Mouse (Mus musculus): ENCODE measurements around the gene Tmem130. TPM values are rescaled to one million over a fixed set of nuclear protein-coding genes. Genes with fewer than 3 reads are reported as not detected.

Tmem130 gene
- total RNA-seq (2021) = under 1 TPM; 0.11 to 0.14 TPM

- intact Hi-C loops (cut with DNase I) = loop anchor here (10.0 kb wide), 1 partner anchor 203 kb away; the partner anchor contains the start of gene Smurf1
Measured at GRCm38 (mm10) chr5:144761161-144761868, at the start of gene Tmem130. Gene Tmem130, minus strand, starts transcription at chr5:144761818.

GRCm38 (mm10) chr5:144806931-144807330 is 45.3 kb upstream of the Tmem130 start:
- no peak for DNase-seq
- intact Hi-C loops (cut with DNase I) = no loop called here

More at GRCm38 (mm10) chr5:144761161-144761868, at the start of gene Tmem130:
- no peak for DNase-seq

GRCm38 (mm10) chr5:144804181-144804580 is 42.6 kb upstream of the Tmem130 start:
- intact Hi-C loops (cut with DNase I) = no loop called here
- peak in 1 of 2 experiments; percentile 25 for DNase-seq

GRCm38 (mm10) chr5:144803066-144803465 is 41.4 kb upstream of the Tmem130 start:
- intact Hi-C loops (cut with DNase I) = no loop called here
- no peak for DNase-seq

GRCm38 (mm10) chr5:144797116-144797515 is 35.5 kb upstream of the Tmem130 start:
- intact Hi-C loops (cut with DNase I) = no loop called here
- no peak for DNase-seq

- peak in 1 of 2 experiments; percentile 23 for DNase-seq
- intact Hi-C loops (cut with DNase I) = loop anchor here (5.0 kb wide), 2 partner anchors 83 to 193 kb away; no protein-coding TSS in a partner anchor
Measured at GRCm38 (mm10) chr5:144794687-144795086, 33.1 kb upstream of the Tmem130 start.

- intact Hi-C loops (cut with DNase I) = loop anchor here (5.0 kb wide), 2 partner anchors 84 to 194 kb away; no protein-coding TSS in a partner anchor
- no peak for DNase-seq
Measured at GRCm38 (mm10) chr5:144793374-144793773, 31.8 kb upstream of the Tmem130 start.

- DNase-seq = no peak
- intact Hi-C loops (cut with DNase I) = no loop called here
Measured at GRCm38 (mm10) chr5:144786464-144786863, 24.8 kb upstream of the Tmem130 start.

- intact Hi-C loops (cut with DNase I) = no loop called here
Measured at GRCm38 (mm10) chr5:144780654-144781053, 19.0 kb upstream of the Tmem130 start.

GRCm38 (mm10) chr5:144773231-144773630 is 11.6 kb upstream of the Tmem130 start:
- no peak for DNase-seq
- intact Hi-C loops (cut with DNase I) = no loop called here

More at GRCm38 (mm10) chr5:144780654-144781053, 19.0 kb upstream of the Tmem130 start:
- DNase-seq = no peak

- intact Hi-C loops (cut with DNase I) = loop anchor here (10.0 kb wide), 1 partner anchor 196 kb away; the partner anchor contains the start of gene Smurf1
- DNase-seq = no peak
Measured at GRCm38 (mm10) chr5:144769067-144769482, 7.5 kb upstream of the Tmem130 start.

- intact Hi-C loops (cut with DNase I) = loop anchor here (10.0 kb wide), 1 partner anchor 197 kb away; the partner anchor contains the start of gene Smurf1
- peak; percentile 93 to 97 for DNase-seq
Measured at GRCm38 (mm10) chr5:144767911-144768841, 6.6 kb upstream of the Tmem130 start.

GRCm38 (mm10) chr5:144767106-144767798 is 5.6 kb upstream of the Tmem130 start, which contains the start of gene Trrap:
Gene Trrap, plus strand, starts transcription at chr5:144767732.
- DNase-seq = peak in 1 of 2 experiments; percentile 8
- intact Hi-C loops (cut with DNase I) = loop anchor here (10.0 kb wide), 1 partner anchor 198 kb away; the partner anchor contains the start of gene Smurf1

- intact Hi-C loops (cut with DNase I) = loop anchor here (10.0 kb wide), 1 partner anchor 198 kb away; the partner anchor contains the start of gene Smurf1
- no peak for DNase-seq
Measured at GRCm38 (mm10) chr5:144766646-144767045, 5.0 kb upstream of the Tmem130 start.

GRCm38 (mm10) chr5:144766026-144766425 is 4.4 kb upstream of the Tmem130 start:
- DNase-seq = no peak
- intact Hi-C loops (cut with DNase I) = loop anchor here (10.0 kb wide), 1 partner anchor 199 kb away; the partner anchor contains the start of gene Smurf1

- no peak for DNase-seq
- intact Hi-C loops (cut with DNase I) = no loop called here
Measured at GRCm38 (mm10) chr5:144758422-144758821, 3.2 kb downstream of the Tmem130 start.

- intact Hi-C loops (cut with DNase I) = no loop called here
Measured at GRCm38 (mm10) chr5:144757402-144757801, 4.2 kb downstream of the Tmem130 start.

GRCm38 (mm10) chr5:144755191-144755590 is 6.4 kb downstream of the Tmem130 start:
- DNase-seq = no peak
- intact Hi-C loops (cut with DNase I) = no loop called here

More at GRCm38 (mm10) chr5:144757402-144757801, 4.2 kb downstream of the Tmem130 start:
- no peak for DNase-seq

GRCm38 (mm10) chr5:144753041-144753440 is 8.6 kb downstream of the Tmem130 start:
- DNase-seq = peak in 1 of 2 experiments; percentile 35
- intact Hi-C loops (cut with DNase I) = no loop called here

- DNase-seq = no peak
- intact Hi-C loops (cut with DNase I) = no loop called here
Measured at GRCm38 (mm10) chr5:144752432-144752831, 9.2 kb downstream of the Tmem130 start.

All from heart, postnatal 36 days (tissue).